Mouse (Mus musculus): ENCODE results near the gene Lcn2.

GRCm38 (mm10) chr2:32420066-32420608 is 32.1 kb upstream of the Lcn2 start:
- no peak for TF ChIP-seq CTCF (IDR thresholded peaks at IDR 0.05; ENCODE audit: low read depth, low read length)
- 0 out of 2 replicates have a peak, but pooled peaks have one; percentile 35 for TF ChIP-seq POLR2A (IDR thresholded peaks at IDR 0.05; ENCODE audit: extremely low read depth, insufficient read depth, low read length)

Data from liver, adult 2 months (tissue).